Mouse (Mus musculus) hindbrain, embryonic 16.5 days (tissue): ENCODE data around the gene Olfr837. TPM values are rescaled to one million over a fixed set of nuclear protein-coding genes. Genes with fewer than 3 reads are reported as not detected.
"Not testable (repeated sequence)": the region's sequence is repeated elsewhere in the genome, so short reads cannot be mapped to it uniquely, and the experiment has no call there.

ENCODE experiments used
- ATAC-seq: fragments of 200-750 bp; cut with Nextera tagmentation; 2 replicates; pipeline ENCODE4 v1.8.0; 2017; ENCODE audit warnings: moderate TSS enrichment, moderate library complexity
- H3K27ac ChIP-seq: fragments of 300-500 bp; sonication (generic); 2 replicates; pipeline ENCODE4 v1.5.1; 2014; ENCODE audit warnings: low read depth, mild to moderate bottlenecking, control low read depth, low read length, moderate library complexity
- H3K27me3 ChIP-seq: fragments of 300-500 bp; sonication (generic); replicated peaks from 2 replicates; pipeline ENCODE4 v1.6.1; 2014; ENCODE audit warnings: low read length; ENCODE audit not compliant: control insufficient read depth, insufficient read depth
- H3K36me3 ChIP-seq: fragments of 300-500 bp; sonication (generic); 2 replicates; pipeline ENCODE4 v1.6.1; 2014; ENCODE audit warnings: mild to moderate bottlenecking, low read length, moderate library complexity, mixed read lengths; ENCODE audit not compliant: control insufficient read depth, insufficient read depth
- H3K4me1 ChIP-seq: fragments of 300-500 bp; sonication (generic); 2 replicates; pipeline ENCODE4 v1.6.1; 2014; ENCODE audit warnings: low read depth, low read length; ENCODE audit not compliant: control insufficient read depth, insufficient read depth
- H3K4me2 ChIP-seq: fragments of 300-500 bp; sonication (generic); 2 replicates; pipeline ENCODE4 v1.6.1; 2014; ENCODE audit warnings: mild to moderate bottlenecking, low read length, control low read depth, moderate library complexity
- H3K4me3 ChIP-seq: fragments of 300-500 bp; sonication (generic); 2 replicates; pipeline ENCODE4 v1.5.1; 2014; ENCODE audit warnings: mild to moderate bottlenecking, low read length, control low read depth, moderate library complexity
- H3K9ac ChIP-seq: fragments of 300-500 bp; sonication (generic); 2 replicates; pipeline ENCODE4 v1.6.1; 2014; ENCODE audit warnings: low read depth, mild to moderate bottlenecking, control low read depth, low read length, moderate library complexity
- H3K9me3 ChIP-seq: fragments of 300-500 bp; sonication (generic); 2 replicates; pipeline ENCODE4 v1.6.1; 2014; ENCODE audit warnings: mild to moderate bottlenecking, low read length, moderate library complexity; ENCODE audit not compliant: control insufficient read depth
- WGBS: fragments of 180-500 bp; shearing (Covaris S2); extraction: QIAGEN DNeasy Blood & Tissue Kit; methylation state at CpG from one replicate; pipeline ENCODE4 v1.1.7; 2014; 5-methylcytosine and 5-hydroxymethylcytosine counted together
- polyA plus RNA-seq: library from polyadenylated mRNA; unstranded; fragments of >200 nt; fragmentation: Nextera tagmentation; extraction: Ambion mirVana; gene quantifications from 2 replicates; pipeline ENCODE4 v1.2.1, GENCODE M21; 2015

The Olfr837 gene
- polyA plus RNA-seq, result not detected in 2 replicates

GRCm38 (mm10) chr9:19136017-19136416 is at the start of gene Olfr837:
Olfr837 (plus strand) TSS chr9:19136317.
- Histone ChIP-seq H3K27ac (no peak within 1 kb of the TSS), H3K27me3 (no peaks in the 10 kb centered on the region), H3K4me3 (no peak within 1 kb of the TSS), H3K9me3 (peaks cover 3% of the 10 kb centered on the region; the same call in 1 of the 2 replicates), H3K4me2 (no peak within 1 kb of the TSS), H3K36me3 (no peaks in the 10 kb centered on the region), H3K4me1 (no peaks in the 10 kb centered on the region), H3K9ac (no peak within 1 kb of the TSS)
- WGBS, result 67% methylated on average over 1 of the region's 1 CpGs
- ATAC-seq, result no peak

- H3K4me2 ChIP-seq, H3K27me3 ChIP-seq, H3K36me3 ChIP-seq, ATAC-seq, H3K9ac ChIP-seq, H3K27ac ChIP-seq, H3K9me3 ChIP-seq, H3K4me1 ChIP-seq, H3K4me3 ChIP-seq: not testable (repeated sequence)
- WGBS, result 66% methylated on average over 6 of the region's 6 CpGs
Observed at GRCm38 (mm10) chr9:19092889-19093753, 43.0 kb upstream of the Olfr837 start.

- Histone ChIP-seq H3K4me3 (no peak overlapping the region), H3K27ac (no peak overlapping the region), H3K4me1 (no peaks in the 10 kb centered on the region), H3K36me3 (no peaks in the 10 kb centered on the region), H3K9me3 (peaks cover 8% of the 10 kb centered on the region), H3K27me3 (no peaks in the 10 kb centered on the region), H3K9ac (no peak overlapping the region), H3K4me2 (no peak overlapping the region)
- WGBS, result 86% methylated on average over 4 of the region's 4 CpGs
- no peak for ATAC-seq
Observed at GRCm38 (mm10) chr9:19097286-19097685, 38.8 kb upstream of the Olfr837 start.

DNA sequence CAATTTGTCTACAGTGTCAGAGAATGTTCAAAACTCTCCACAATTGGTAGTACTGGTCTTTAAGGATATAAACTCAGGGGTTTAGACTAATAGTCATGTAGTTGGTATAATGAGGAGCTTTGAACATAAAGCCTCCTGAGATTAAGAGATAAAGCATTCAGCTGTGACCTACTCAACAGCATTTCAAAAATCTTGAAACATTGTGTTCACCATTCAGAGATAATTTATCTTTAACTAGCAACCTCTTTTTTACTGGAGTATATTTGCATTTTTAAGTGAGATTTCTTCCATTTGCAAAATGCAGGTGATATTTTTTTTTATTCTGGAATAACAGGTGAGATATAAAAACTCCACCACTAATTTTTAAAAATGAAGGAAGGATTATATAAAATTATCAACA is 16.0 kb upstream of the Olfr837 start, which contains the start of gene Olfr836:
Gene Olfr836 (plus strand): TSS at position 301 of the 400 bp plus-strand sequence.
- Histone ChIP-seq H3K9ac (no peak within 1 kb of the TSS), H3K4me2 (no peak within 1 kb of the TSS), H3K4me1 (no peaks in the 10 kb centered on the region), H3K9me3 (no peaks in the 10 kb centered on the region), H3K36me3 (no peaks in the 10 kb centered on the region), H3K4me3 (no peak within 1 kb of the TSS), H3K27ac (no peak within 1 kb of the TSS), H3K27me3 (no peaks in the 10 kb centered on the region)
- no peak for ATAC-seq

DNA sequence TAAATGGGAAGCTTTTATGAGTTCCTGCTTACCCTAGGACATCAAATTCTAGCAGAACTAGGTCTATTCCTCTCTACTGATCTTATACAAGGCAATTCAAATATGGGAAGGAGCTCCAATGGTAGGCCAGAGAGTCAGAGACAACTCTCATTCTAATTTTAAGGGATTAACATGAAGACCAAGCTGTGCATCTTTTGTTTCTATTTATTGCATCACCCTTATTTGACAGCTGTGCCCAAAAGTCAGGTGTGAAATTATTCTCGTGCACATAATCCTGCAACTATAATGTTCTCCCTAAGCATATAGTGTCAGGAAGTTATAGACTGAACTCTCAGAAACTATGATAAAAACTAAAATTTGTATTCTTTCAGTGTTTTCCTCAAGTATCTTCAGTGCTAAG is 41.1 kb downstream of the Olfr837 start, which contains the start of gene Olfr839-ps1:
Gene Olfr839-ps1 (minus strand): TSS at position 101 of the 400 bp plus-strand sequence.
- Histone ChIP-seq H3K36me3 (no peaks in the 10 kb centered on the region), H3K9ac (no peak within 1 kb of the TSS), H3K27ac (no peak within 1 kb of the TSS), H3K4me2 (no peak within 1 kb of the TSS), H3K27me3 (no peaks in the 10 kb centered on the region), H3K4me3 (no peak within 1 kb of the TSS), H3K4me1 (no peaks in the 10 kb centered on the region), H3K9me3 (peaks cover 3% of the 10 kb centered on the region; the same call in 1 of the 2 replicates)
- WGBS, result 88% methylated on average over 1 of the region's 1 CpGs
- no peak for ATAC-seq

Other genes starting within 250 kb of the Olfr837 start
- not detected in 2 replicates for gene Olfr832, start 199.2 kb upstream of the Olfr837 start, polyA plus RNA-seq
- not detected in 2 replicates for gene Olfr834, start 148.3 kb upstream of the Olfr837 start, polyA plus RNA-seq
- gene Olfr835, start 103.6 kb upstream of the Olfr837 start, polyA plus RNA-seq, result not detected in 2 replicates
- gene Olfr836, start 15.9 kb upstream of the Olfr837 start, polyA plus RNA-seq, result not detected in 2 replicates
- gene Olfr839-ps1, start 41.0 kb downstream of the Olfr837 start, polyA plus RNA-seq, result not detected in 2 replicates
- gene Olfr843, start 115.7 kb downstream of the Olfr837 start, polyA plus RNA-seq, result not detected in 2 replicates
- not detected in 2 replicates for gene Olfr844, start 180.0 kb downstream of the Olfr837 start, polyA plus RNA-seq
- not detected in 2 replicates for gene Olfr845, start 200.1 kb downstream of the Olfr837 start, polyA plus RNA-seq
- not detected in 2 replicates for gene Olfr846, start 227.7 kb downstream of the Olfr837 start, polyA plus RNA-seq
- not detected in 2 replicates for gene Olfr847, start 242.4 kb downstream of the Olfr837 start, polyA plus RNA-seq